Mouse (Mus musculus): ENCODE measurements around the gene Clasp2.

DNA sequence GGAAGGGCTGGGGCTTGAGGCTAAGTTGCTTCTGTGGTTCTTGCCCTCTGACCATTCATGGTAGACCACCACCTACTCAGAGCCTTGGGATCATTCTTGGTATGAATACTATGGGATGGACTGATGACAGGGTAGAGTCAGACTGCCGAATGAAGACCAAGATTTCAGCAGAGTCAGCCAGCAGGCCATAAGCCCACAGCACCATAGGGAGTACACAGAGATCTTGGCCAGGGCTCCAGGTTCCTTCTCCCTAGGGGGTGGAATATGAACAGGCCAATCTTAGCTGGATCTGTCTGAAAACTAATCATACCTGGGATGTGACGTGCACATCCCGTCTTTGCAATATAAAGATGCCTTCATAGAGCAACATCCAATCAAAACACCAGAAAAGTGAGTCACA, 9.7 kb upstream of the Clasp2 start:
- TF ChIP-seq POLR2A (IDR thresholded peaks at IDR 0.05; ENCODE audit: control insufficient read depth, low read depth, low read length): no peak
- TF ChIP-seq CTCF (IDR thresholded peaks at IDR 0.05; ENCODE audit: control insufficient read depth, insufficient read depth, insufficient replicate concordance, low read depth, low read length): no peak

Data from testis, adult 2 months (tissue).